Mouse (Mus musculus) kidney, adult 2 months (tissue): ENCODE measurements around the gene Zc2hc1c. TPM values are rescaled to one million over a fixed set of nuclear protein-coding genes. Genes with fewer than 3 reads are reported as not detected.

Experiments
- DNase-seq: peaks from one replicate; pipeline ENCODE4 v3.0.0; 2021
- H3K27ac ChIP-seq: fragments of 200-500 bp; 2 replicates; pipeline ENCODE4 v1.5.1; 2012; ENCODE audit warnings: low read depth, low read length, control low read depth, inconsistent platforms; ENCODE audit not compliant: insufficient read depth
- H3K27me3 ChIP-seq: fragments of 200-500 bp; replicated peaks from 2 replicates; pipeline ENCODE4 v1.6.1; 2012; ENCODE audit warnings: mild to moderate bottlenecking, moderate library complexity, low read length, inconsistent platforms; ENCODE audit not compliant: control insufficient read depth, insufficient read depth
- H3K36me3 ChIP-seq: fragments of 200-500 bp; 2 replicates; pipeline ENCODE4 v1.6.1; 2012; ENCODE audit warnings: mild to moderate bottlenecking, moderate library complexity, low read length, inconsistent platforms; ENCODE audit not compliant: control insufficient read depth, insufficient read depth
- H3K4me1 ChIP-seq: fragments of 200-500 bp; 2 replicates; pipeline ENCODE4 v1.6.1; 2011; ENCODE audit warnings: low read length; ENCODE audit not compliant: control insufficient read depth, insufficient read depth
- H3K4me3 ChIP-seq: fragments of 200-500 bp; 2 replicates; pipeline ENCODE4 v1.5.1; 2011; ENCODE audit warnings: mild to moderate bottlenecking, low read depth, low read length, control low read depth; ENCODE audit not compliant: insufficient read depth
- CTCF ChIP-seq: fragments of 200-500 bp; conservative IDR thresholded peaks from 2 replicates; pipeline ENCODE4 v1.5.1; 2011; ENCODE audit warnings: low read depth, mild to moderate bottlenecking, control low read depth, low read length, moderate library complexity, mixed read lengths; ENCODE audit not compliant: insufficient read depth, insufficient read length
- POLR2A ChIP-seq: fragments of 200-500 bp; IDR thresholded peaks from one replicate; pipeline ENCODE4 v1.6.1; 2011; ENCODE audit warnings: low read depth, low read length, control low read depth
- WGBS: fragments of 180-500 bp; shearing (Covaris S2); methylation state at CpG from one replicate; pipeline ENCODE4 v1.1.7; 2018; 5-methylcytosine and 5-hydroxymethylcytosine counted together
- polyA plus RNA-seq: library from polyadenylated mRNA; depleted of rRNA; stranded (reverse); fragments of >200 nt; gene quantifications from 2 replicates; pipeline ENCODE4 v1.2.3, GENCODE M21; 2012; rRNA removed

The Zc2hc1c gene
- polyA plus RNA-seq, 1 experiment: 3.2 TPM

DNA sequence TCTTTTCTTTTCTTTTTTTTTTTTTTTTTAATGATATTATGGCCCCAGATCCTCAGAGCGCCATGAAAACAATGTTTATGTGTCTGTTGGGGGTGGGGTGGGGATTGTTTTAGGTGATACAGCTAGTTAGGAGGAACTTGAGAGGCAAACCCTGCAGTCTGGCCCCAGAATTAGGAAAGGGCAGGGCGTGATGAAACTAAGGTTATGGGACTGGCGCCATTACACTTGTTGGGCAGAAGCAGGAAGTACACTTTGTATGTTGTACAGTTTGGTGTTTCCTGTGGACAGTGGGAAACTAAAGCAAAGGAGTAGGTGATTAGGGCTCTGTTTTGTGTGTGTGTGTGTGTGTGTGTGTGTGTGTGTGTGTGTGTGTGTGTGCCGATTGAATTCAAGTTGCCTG lies 51.6 kb downstream of the Zc2hc1c start:
- Histone ChIP-seq H3K27ac (peak overlapping the region; percentile 0; the same call in 1 of the 2 replicates), H3K4me3 (peak overlapping the region; percentile 6; the same call in 1 of the 2 replicates), H3K27me3 (no peaks in the 10 kb centered on the region), H3K4me1 (peaks cover 5% of the 10 kb centered on the region; the same call in 1 of the 2 replicates), H3K36me3 (no peaks in the 10 kb centered on the region; the same call in 1 of the 2 replicates)
- 23% methylated on average over 4 of the region's 4 CpGs for WGBS
- no peak for TF ChIP-seq POLR2A
- no peak for TF ChIP-seq CTCF
- DNase-seq: peak; percentile 20

DNA sequence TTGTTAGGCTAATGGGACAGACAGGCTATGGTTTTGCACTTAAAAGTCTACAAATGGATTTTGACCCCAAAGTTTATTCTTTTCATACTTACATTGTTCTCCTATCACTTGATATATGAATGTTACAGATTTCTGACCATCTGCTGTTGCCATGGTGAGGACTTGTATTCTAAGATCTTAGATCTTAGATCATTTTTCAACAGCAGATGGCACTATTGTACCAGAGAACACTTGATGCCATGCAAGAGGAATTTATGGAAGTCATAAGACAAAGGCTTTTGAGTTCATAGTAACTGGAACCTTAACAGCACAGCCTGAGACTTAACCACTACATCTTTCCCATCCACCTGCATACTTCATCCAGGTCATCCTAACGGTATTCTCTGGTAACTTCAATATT lies 52.7 kb downstream of the Zc2hc1c start:
- Histone ChIP-seq H3K27ac (no peak overlapping the region), H3K36me3 (no peaks in the 10 kb centered on the region; the same call in 1 of the 2 replicates), H3K4me1 (peaks cover 6% of the 10 kb centered on the region; the same call in 1 of the 2 replicates), H3K27me3 (no peaks in the 10 kb centered on the region), H3K4me3 (no peak overlapping the region)
- no peak for TF ChIP-seq POLR2A
- TF ChIP-seq CTCF: no peak
- peak; percentile 79 for DNase-seq
- WGBS: 39% methylated on average over 1 of the region's 1 CpGs

DNA sequence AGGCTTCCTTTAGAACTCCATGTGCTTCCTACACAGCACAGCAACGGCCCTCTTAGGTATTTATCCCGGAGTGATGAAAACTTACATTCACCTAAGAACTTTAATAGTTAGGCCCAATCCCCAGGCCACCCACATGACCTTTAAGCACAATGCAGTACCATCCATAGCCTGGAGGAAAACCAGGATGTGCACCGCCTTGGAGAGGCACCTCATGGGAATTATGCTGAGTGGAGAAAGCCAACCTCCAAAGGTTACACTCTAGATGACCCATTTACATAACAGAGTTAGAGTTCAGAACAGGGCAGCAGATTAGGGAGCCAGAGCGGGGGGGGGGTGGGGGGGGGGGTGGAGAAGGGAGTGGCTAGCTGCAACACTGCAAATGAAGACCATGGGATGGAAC lies 53.9 kb downstream of the Zc2hc1c start:
- no peak for TF ChIP-seq POLR2A
- no peak for TF ChIP-seq CTCF
- H3K4me3 ChIP-seq: no peak overlapping the region
- H3K4me1 ChIP-seq: peaks cover 8% of the 10 kb centered on the region; the same call in 1 of the 2 replicates
- 54% methylated on average over 4 of the region's 4 CpGs for WGBS
- H3K27me3 ChIP-seq: no peaks in the 10 kb centered on the region
- no peaks in the 10 kb centered on the region; the same call in 1 of the 2 replicates for H3K36me3 ChIP-seq
- DNase-seq: peak; percentile 37
- no peak overlapping the region for H3K27ac ChIP-seq

DNA sequence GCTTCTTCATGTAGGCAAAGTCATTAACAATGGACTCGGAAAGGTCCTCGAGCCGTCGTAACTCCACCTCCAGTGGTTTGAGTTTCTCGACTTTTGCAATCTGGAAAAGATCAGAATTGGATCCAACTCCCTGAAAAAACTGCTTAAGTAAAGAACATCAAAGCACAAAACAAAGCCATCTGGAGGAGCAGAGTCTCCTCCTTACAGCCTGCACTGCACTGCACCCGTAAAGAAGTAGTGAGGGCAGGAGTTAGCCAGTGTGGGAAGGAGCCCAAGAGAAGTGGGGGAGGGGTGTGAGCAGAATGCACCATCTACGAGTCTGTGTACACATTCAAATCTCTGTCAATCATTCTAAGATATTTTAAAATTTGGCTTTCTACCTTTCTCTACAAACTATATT lies 55.9 kb downstream of the Zc2hc1c start:
- WGBS: 55% methylated on average over 7 of the region's 7 CpGs
- TF ChIP-seq CTCF: no peak
- TF ChIP-seq POLR2A: no peak
- no peak for DNase-seq
- no peaks in the 10 kb centered on the region for H3K27me3 ChIP-seq
- H3K4me3 ChIP-seq: no peak overlapping the region
- peaks cover 15% of the 10 kb centered on the region; the same call in 1 of the 2 replicates for H3K4me1 ChIP-seq
- H3K27ac ChIP-seq: no peak overlapping the region
- no peaks in the 10 kb centered on the region; the same call in 1 of the 2 replicates for H3K36me3 ChIP-seq

DNA sequence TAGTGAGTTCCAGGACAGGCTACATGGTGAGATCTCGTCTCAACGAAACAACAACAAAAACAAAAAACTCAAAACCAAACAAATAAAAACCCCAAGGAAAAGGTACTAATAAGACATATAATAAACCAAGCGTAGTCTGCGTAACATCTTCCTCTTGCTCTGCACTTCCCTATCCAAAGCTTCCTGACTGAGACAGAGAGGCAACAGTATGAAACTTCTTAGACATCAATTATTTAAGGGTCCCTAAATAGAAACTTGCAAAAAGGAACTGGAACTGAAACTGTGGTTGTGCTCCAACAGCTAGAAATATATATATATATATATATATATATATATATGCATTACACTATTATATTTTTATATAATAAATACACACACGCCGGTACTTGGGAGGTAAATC lies 57.2 kb downstream of the Zc2hc1c start:
- H3K27ac ChIP-seq: no peak overlapping the region
- H3K4me1 ChIP-seq: peaks cover 13% of the 10 kb centered on the region; the same call in 1 of the 2 replicates
- 87% methylated on average over 6 of the region's 6 CpGs for WGBS
- no peak overlapping the region for H3K4me3 ChIP-seq
- no peak for DNase-seq
- H3K36me3 ChIP-seq: no peaks in the 10 kb centered on the region; the same call in 1 of the 2 replicates
- H3K27me3 ChIP-seq: no peaks in the 10 kb centered on the region
- TF ChIP-seq POLR2A (no peak), CTCF (no peak)

DNA sequence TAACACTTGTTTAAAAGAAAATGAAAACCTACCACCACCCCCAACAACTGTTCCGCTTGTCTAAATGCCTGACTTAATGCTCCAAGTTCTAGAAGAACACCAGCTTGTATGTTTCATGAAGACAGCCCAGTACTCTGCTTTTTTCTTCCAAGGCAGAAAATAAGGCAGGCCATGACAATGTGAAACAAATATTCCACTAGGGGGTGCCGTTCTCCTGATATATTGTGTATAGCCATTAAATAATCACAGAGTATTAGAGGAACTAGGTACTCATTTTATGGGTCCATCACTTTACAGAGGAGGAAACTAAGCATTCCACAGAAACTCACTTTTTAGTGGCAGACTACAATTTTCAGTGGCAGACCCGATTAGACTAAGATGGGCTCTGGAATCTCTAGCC lies 58.0 kb downstream of the Zc2hc1c start:
- H3K27ac ChIP-seq: no peak overlapping the region
- H3K4me1 ChIP-seq: peaks cover 11% of the 10 kb centered on the region; the same call in 1 of the 2 replicates
- 35% methylated on average over 3 of the region's 3 CpGs for WGBS
- no peak overlapping the region for H3K4me3 ChIP-seq
- no peaks in the 10 kb centered on the region for H3K36me3 ChIP-seq
- peak; percentile 81 for DNase-seq
- TF ChIP-seq POLR2A: no peak
- no peak for TF ChIP-seq CTCF
- H3K27me3 ChIP-seq: no peaks in the 10 kb centered on the region

DNA sequence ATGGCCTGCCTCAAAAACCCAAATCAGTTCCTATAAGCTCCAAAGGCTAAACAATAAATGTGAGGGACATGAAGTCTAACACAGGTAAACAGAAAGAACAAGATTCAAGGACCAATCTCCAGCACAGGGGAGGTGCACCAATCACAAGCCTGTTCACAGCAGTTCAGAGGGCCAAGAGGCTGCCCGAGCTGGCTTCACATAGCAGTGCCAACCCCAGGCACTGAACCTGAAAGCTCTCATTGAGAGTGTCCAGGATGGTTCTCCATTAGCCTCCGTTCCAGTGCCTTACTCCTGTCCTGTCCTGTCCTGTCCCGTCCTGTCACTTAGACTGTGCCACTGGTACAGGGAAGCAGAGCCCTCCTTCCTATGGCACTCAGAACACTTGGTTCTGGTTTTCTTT lies 58.8 kb downstream of the Zc2hc1c start:
- Histone ChIP-seq H3K4me3 (no peak overlapping the region), H3K27me3 (no peaks in the 10 kb centered on the region), H3K27ac (no peak overlapping the region), H3K36me3 (no peaks in the 10 kb centered on the region), H3K4me1 (peaks cover 10% of the 10 kb centered on the region; the same call in 1 of the 2 replicates)
- WGBS: 47% methylated on average over 3 of the region's 3 CpGs
- no peak for TF ChIP-seq POLR2A
- no peak for TF ChIP-seq CTCF
- peak; percentile 66 for DNase-seq

DNA sequence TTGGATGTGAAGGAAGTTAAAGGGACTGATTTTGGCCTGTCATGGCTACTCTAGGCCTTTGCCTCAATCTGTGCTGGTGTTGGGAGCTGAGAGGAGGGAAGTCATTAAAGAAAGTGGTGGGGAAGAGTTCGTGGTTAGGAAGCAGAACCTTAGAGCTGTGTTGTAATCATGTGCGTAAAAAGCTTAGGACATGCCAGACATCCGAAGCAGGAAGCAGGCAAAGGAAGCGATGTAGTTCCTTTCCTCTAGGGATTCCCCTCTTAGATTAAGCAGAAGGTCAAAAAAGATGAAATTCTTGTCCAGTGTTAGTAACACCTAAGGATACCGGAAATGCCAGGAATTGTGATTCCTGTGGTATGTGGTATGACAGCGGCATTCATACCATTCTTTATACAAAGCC lies 59.9 kb downstream of the Zc2hc1c start:
- 66% methylated on average over 6 of the region's 6 CpGs for WGBS
- peak; percentile 58 for DNase-seq
- Histone ChIP-seq H3K4me3 (no peak overlapping the region), H3K36me3 (no peaks in the 10 kb centered on the region), H3K27me3 (no peaks in the 10 kb centered on the region), H3K4me1 (peaks cover 10% of the 10 kb centered on the region; the same call in 1 of the 2 replicates), H3K27ac (peak overlapping the region; percentile 89)
- TF ChIP-seq POLR2A: no peak
- no peak for TF ChIP-seq CTCF

Other genes with a start within 250 kb of the Zc2hc1c start
- gene Prox2, start 177.8 kb upstream of the Zc2hc1c start, polyA plus RNA-seq: 2.0 and 2.4 TPM in 2 replicates
- 294 and 312 TPM in 2 replicates for gene Dlst, start 177.8 kb upstream of the Zc2hc1c start, polyA plus RNA-seq
- gene Rps6kl1, start 137.3 kb upstream of the Zc2hc1c start, polyA plus RNA-seq: 0.89 and 0.98 TPM in 2 replicates
- gene Pgf, start 110.8 kb upstream of the Zc2hc1c start, polyA plus RNA-seq: 1.1 and 1.2 TPM in 2 replicates
- 101 and 112 TPM in 2 replicates for gene Eif2b2, start 69.1 kb upstream of the Zc2hc1c start, polyA plus RNA-seq
- gene Mlh3, start 18.0 kb upstream of the Zc2hc1c start, polyA plus RNA-seq: 8.1 and 9.6 TPM in 2 replicates
- gene Acyp1, start 153 bp upstream of the Zc2hc1c start, polyA plus RNA-seq: 9.6 and 19.1 TPM in 2 replicates
- gene Nek9, start 50.8 kb downstream of the Zc2hc1c start, polyA plus RNA-seq: 24.9 and 27.8 TPM in 2 replicates
- 144 and 190 TPM in 2 replicates for gene Tmed10, start 86.3 kb downstream of the Zc2hc1c start, polyA plus RNA-seq
- gene Fos, start 185.3 kb downstream of the Zc2hc1c start, polyA plus RNA-seq: 1.2 and 1.3 TPM in 2 replicates